Mouse (Mus musculus) lung, postnatal 0 days (tissue): ENCODE data around the gene Osbpl3. TPM values are rescaled to one million over a fixed set of nuclear protein-coding genes. Genes with fewer than 3 reads are reported as not detected.

Source experiments
- ATAC-seq: fragments of 200-750 bp; cut with Nextera tagmentation; 2 replicates; pipeline ENCODE4 v1.8.0; 2017; ENCODE audit warnings: moderate library complexity
- DNase-seq: peaks from one replicate; pipeline ENCODE4 v3.0.0-alpha.2; 2016; ENCODE audit warnings: low spot score
- H3K27ac ChIP-seq: fragments of 300-500 bp; sonication (generic); 2 replicates; pipeline ENCODE4 v1.5.1; 2014; ENCODE audit warnings: antibody characterized with exemption, mild to moderate bottlenecking, low read length, mixed read lengths
- H3K27me3 ChIP-seq: fragments of 300-500 bp; sonication (generic); replicated peaks from 2 replicates; pipeline ENCODE4 v1.6.1; 2014; ENCODE audit warnings: low read length, mixed read lengths; ENCODE audit not compliant: insufficient read depth
- H3K36me3 ChIP-seq: fragments of 300-500 bp; sonication (generic); 2 replicates; pipeline ENCODE4 v1.6.1; 2014; ENCODE audit warnings: low read length, mixed read lengths; ENCODE audit not compliant: insufficient read depth
- H3K4me1 ChIP-seq: fragments of 300-500 bp; sonication (generic); 2 replicates; pipeline ENCODE4 v1.6.1; 2014; ENCODE audit warnings: antibody characterized with exemption, low read depth, low read length, mixed read lengths; ENCODE audit not compliant: insufficient read depth
- H3K4me2 ChIP-seq: fragments of 300-500 bp; sonication (generic); replicated peaks from 2 replicates; pipeline ENCODE4 v1.6.1; 2014; ENCODE audit warnings: low read depth, mild to moderate bottlenecking, low read length, moderate library complexity, mixed read lengths
- H3K4me3 ChIP-seq: fragments of 300-500 bp; sonication (generic); 2 replicates; pipeline ENCODE4 v1.5.1; 2014; ENCODE audit warnings: low read depth, low read length
- H3K9ac ChIP-seq: fragments of 300-500 bp; sonication (generic); replicated peaks from 2 replicates; pipeline ENCODE4 v1.6.1; 2014; ENCODE audit warnings: low read depth, mild to moderate bottlenecking
- H3K9me3 ChIP-seq: fragments of 300-500 bp; sonication (generic); 2 replicates; pipeline ENCODE4 v1.6.1; 2016; ENCODE audit warnings: low read length, mixed read lengths
- CTCF ChIP-seq: IDR thresholded peaks from 2 replicates; pipeline ENCODE4 v1.5.1; 2016; ENCODE audit warnings: antibody characterized with exemption, mild to moderate bottlenecking
- EP300 ChIP-seq: IDR thresholded peaks from 2 replicates; pipeline ENCODE4 v1.6.1; 2016; ENCODE audit warnings: antibody characterized with exemption, mild to moderate bottlenecking, control low read depth
- WGBS: fragments of 180-500 bp; shearing (Covaris S2); extraction: QIAGEN DNeasy Blood & Tissue Kit; methylation state at CpG from one replicate; pipeline ENCODE4 v1.1.7; 2014; 5-methylcytosine and 5-hydroxymethylcytosine counted together
- polyA plus RNA-seq: library from polyadenylated mRNA; unstranded; fragments of >200 nt; fragmentation: Nextera tagmentation; extraction: Ambion mirVana; gene quantifications from 2 replicates; pipeline ENCODE4 v1.2.1, GENCODE M21; 2015

Gene Osbpl3
- polyA plus RNA-seq, 1 experiment from 2014 or later = 4.7 TPM

DNA sequence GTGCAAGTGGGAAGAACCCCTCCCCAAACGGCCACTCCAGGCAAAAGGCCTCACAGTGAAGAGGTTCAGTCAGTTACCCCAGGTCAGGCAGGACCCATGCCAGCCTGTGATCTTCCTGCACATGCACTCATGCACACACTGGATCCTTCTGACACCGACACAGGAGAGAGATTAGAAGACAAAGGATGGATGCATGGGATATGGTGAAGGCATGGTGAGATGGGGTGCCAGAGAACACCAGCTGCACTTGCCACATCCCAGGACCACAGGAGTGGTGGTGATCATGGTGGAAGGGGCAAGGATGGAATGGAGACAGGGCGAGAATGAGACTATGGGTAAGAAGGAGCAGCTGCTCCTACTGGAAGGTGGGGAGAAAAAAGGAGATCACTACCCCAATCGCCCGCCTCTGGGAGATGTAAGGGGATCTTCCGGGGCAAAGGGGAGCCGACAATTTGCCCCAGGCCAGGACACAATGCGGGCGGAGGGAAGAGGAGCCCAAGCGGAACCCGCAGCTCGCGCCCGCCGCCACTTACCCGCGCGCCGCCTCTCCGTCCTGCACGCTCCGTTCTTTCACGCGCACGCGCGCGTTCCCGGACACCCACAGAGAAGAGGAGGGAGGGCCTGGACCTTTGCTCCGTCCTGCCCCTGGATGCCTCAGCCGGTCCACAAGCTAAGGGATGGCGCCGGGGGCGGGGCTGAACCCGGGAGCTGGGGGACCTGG lies 194.6 kb downstream of the Osbpl3 start:
- Histone ChIP-seq H3K4me3 (peak overlapping the region; percentile 37), H3K27me3 (no peaks in the 10 kb centered on the region), H3K4me2 (peak overlapping the region; percentile 71), H3K9ac (no peak overlapping the region), H3K9me3 (no peaks in the 10 kb centered on the region), H3K27ac (no peak overlapping the region), H3K4me1 (no peaks in the 10 kb centered on the region), H3K36me3 (no peaks in the 10 kb centered on the region)
- DNase-seq (peak; percentile 82), ATAC-seq (peak; percentile 91)
- 2% methylated on average over 31 of the region's 35 CpGs for WGBS
- no peak for TF ChIP-seq EP300
- TF ChIP-seq CTCF = no peak

DNA sequence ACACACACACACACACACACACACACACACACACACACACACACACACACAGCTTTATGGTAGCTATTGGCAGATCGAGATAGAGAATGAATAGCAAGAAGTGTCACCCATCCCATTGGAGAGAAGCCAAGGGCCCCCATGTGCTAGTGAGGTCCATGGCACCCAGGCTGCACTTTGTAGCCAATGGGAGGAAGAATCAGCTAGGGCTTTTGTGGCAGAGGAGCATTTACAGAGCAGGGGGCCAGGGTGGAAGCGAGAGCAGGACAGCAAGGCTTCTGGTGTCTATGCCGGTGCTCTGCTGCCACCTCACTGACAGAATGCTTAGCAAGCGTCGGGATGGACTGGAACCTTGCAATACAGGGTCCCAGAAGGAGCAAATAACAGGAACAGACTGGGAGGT lies 200.6 kb downstream of the Osbpl3 start:
- no peak overlapping the region for H3K4me3 ChIP-seq
- ATAC-seq (no peak), DNase-seq (no peak)
- 0 out of 2 replicates have a peak, but pooled peaks cover 3% of the 10 kb centered on the region for H3K4me1 ChIP-seq
- no peak overlapping the region for H3K27ac ChIP-seq
- H3K9me3 ChIP-seq = no peaks in the 10 kb centered on the region
- WGBS = 38% methylated on average over 5 of the region's 5 CpGs
- no peak overlapping the region for H3K9ac ChIP-seq
- TF ChIP-seq EP300 (no peak), CTCF (no peak)
- no peak overlapping the region for H3K4me2 ChIP-seq
- H3K27me3 ChIP-seq = no peaks in the 10 kb centered on the region
- H3K36me3 ChIP-seq = no peaks in the 10 kb centered on the region

- peak; percentile 96 for DNase-seq
- H3K4me2 ChIP-seq = peak overlapping the region; percentile 23; the same call in 1 of the 2 replicates
- H3K27ac ChIP-seq = no peak overlapping the region
- 5% methylated on average over 10 of the region's 10 CpGs for whole genome bisulfite sequencing
- TF ChIP-seq CTCF (no peak), EP300 (peak; percentile 91)
- H3K4me3 ChIP-seq = no peak overlapping the region
- H3K9ac ChIP-seq = no peak overlapping the region
- H3K36me3 ChIP-seq = no peaks in the 10 kb centered on the region
- peak; percentile 97 for ATAC-seq
- no peaks in the 10 kb centered on the region for H3K27me3 ChIP-seq
- 0 out of 2 replicates have a peak, but pooled peaks cover 3% of the 10 kb centered on the region for H3K4me1 ChIP-seq
- H3K9me3 ChIP-seq = no peaks in the 10 kb centered on the region
These were observed 201.2 kb downstream of the Osbpl3 start for GRCm38 (mm10) chr6:50254723-50255184.

- no peak for TF ChIP-seq EP300
- TF ChIP-seq CTCF = no peak
- Histone ChIP-seq H3K27ac (no peak overlapping the region), H3K36me3 (no peaks in the 10 kb centered on the region), H3K9ac (no peak overlapping the region), H3K4me3 (no peak overlapping the region), H3K4me2 (no peak overlapping the region), H3K4me1 (0 out of 2 replicates have a peak, but pooled peaks cover 3% of the 10 kb centered on the region), H3K27me3 (no peaks in the 10 kb centered on the region), H3K9me3 (no peaks in the 10 kb centered on the region)
- 37% methylated on average over 5 of the region's 5 CpGs for WGBS
- ATAC-seq (no peak), DNase-seq (peak; percentile 54)
These were observed 203.3 kb downstream of the Osbpl3 start for GRCm38 (mm10) chr6:50252690-50253089.

- no peak overlapping the region for H3K4me3 ChIP-seq
- no peak for TF ChIP-seq CTCF
- TF ChIP-seq EP300 = no peak
- ATAC-seq (no peak), DNase-seq (no peak)
- no peak overlapping the region for H3K27ac ChIP-seq
- H3K9me3 ChIP-seq = no peaks in the 10 kb centered on the region
- WGBS = 78% methylated on average over 4 of the region's 4 CpGs
- no peaks in the 10 kb centered on the region for H3K4me1 ChIP-seq
- no peak overlapping the region for H3K4me2 ChIP-seq
- no peaks in the 10 kb centered on the region for H3K36me3 ChIP-seq
- no peak overlapping the region for H3K9ac ChIP-seq
- no peaks in the 10 kb centered on the region for H3K27me3 ChIP-seq
These were observed 208.2 kb downstream of the Osbpl3 start for GRCm38 (mm10) chr6:50247791-50248190.

DNA sequence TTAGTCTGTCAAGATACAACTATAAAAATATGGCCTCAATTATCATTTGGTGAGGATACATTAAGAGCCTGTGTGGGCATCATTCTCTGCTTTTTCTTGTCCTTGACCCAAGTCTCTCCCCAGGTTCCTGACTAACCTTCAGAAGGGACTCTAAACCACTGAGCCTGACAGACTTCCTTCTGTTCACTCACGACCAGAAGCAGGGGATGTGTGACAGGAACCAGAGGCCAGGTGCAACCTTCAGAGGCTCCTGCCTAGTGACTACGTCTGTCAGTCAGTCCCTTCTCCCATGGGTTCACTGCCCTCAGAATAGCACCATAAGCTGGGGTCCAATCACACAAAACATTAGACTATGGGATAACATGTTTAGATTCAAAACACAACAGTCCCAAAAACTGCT lies 208.6 kb downstream of the Osbpl3 start:
- H3K9ac ChIP-seq = no peak overlapping the region
- 61% methylated on average over 2 of the region's 2 CpGs for WGBS
- no peak overlapping the region for H3K27ac ChIP-seq
- TF ChIP-seq CTCF (no peak), EP300 (no peak)
- no peaks in the 10 kb centered on the region for H3K36me3 ChIP-seq
- H3K4me1 ChIP-seq = no peaks in the 10 kb centered on the region
- no peaks in the 10 kb centered on the region for H3K9me3 ChIP-seq
- no peak overlapping the region for H3K4me3 ChIP-seq
- no peak for DNase-seq
- no peaks in the 10 kb centered on the region for H3K27me3 ChIP-seq
- ATAC-seq = no peak
- H3K4me2 ChIP-seq = no peak overlapping the region
